Mouse (Mus musculus): ENCODE measurements around the gene Dis3l2. TPM values are rescaled to one million over a fixed set of nuclear protein-coding genes. Genes with fewer than 3 reads are reported as not detected.

Gene Dis3l2
- 15.8 TPM for polyA plus RNA-seq (2015; fragmentation: Illumina TruSeq; extraction: RNeasy Lipid Tissue Mini Kit (QIAGEN cat#74804); ENCODE audit: low read depth, low replicate concordance)

DNA sequence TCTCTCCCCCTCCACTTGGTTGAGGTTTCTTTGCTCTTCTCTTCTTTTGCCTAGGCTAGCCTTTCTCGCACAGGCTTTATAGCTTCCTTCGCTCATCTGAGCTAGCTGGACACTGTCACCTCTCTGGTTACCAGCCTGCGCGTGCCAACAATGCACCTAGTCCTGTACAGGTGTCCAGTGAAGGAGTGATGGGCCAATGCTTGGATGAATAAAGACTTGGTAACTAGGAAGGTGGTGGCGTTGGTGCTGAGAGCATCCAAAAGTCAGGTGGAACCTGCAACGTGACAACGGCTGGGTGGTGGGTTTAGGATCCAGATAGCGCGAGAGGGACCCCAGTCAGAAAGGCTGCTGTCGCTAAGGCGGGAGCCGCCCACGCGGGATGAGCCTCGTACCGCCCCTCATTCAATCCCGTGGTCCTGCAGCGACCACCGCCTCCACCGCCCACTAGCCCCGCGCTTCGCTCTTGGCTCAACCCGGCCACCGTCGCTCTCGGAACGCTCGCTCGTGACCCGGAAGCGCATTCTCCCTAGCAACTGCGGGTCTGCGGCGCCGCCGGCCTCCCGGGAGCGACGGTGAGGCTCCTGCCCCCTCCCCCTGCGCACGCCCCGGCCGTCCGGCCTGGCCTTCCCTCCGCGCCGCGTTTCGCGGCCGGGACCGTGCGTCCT is at the start of gene Dis3l2:
Gene Dis3l2, plus strand, starts transcription at position 509 of the 665 bp plus-strand sequence.

DNA sequence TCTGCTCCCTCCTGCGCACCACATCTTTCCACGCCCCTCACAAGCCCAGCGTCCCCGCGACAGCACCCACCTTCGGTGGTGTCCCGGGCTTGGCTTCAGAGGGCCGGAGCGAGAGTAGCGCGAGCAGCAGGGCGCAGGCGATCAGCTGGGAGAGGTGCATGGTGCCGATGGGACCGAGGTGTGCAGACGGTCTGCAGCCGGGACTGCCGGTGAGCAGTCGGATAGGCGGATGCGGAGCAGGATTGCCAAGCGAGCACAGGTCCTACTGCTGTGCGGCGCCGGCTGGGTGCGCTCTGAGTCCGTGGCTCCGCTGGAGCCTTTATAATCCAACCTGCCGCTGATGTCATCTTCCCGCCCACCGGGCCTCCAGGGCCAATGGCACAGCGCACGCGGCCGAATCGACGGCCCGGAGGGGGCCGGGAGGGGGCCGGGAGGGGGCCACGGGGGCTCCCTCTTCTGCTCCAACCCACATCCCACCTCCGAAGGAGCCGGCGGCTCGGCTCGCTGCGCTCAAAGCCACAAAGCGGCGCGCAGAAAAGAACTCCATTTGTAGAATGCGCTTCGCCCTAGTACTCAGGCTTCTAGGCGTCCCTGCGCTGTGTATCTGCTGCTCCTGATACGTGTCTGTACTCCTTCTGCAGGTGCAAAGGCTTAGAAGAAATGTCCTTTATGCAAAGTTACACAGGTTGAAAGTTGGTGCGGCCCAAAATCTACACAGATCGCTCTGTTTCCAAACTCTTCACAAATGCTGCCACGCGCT is 33.1 kb upstream of the Dis3l2 start, which contains the start of gene Nppc:
Gene Nppc, minus strand, starts transcription at position 293 of the 760 bp plus-strand sequence.

DNA sequence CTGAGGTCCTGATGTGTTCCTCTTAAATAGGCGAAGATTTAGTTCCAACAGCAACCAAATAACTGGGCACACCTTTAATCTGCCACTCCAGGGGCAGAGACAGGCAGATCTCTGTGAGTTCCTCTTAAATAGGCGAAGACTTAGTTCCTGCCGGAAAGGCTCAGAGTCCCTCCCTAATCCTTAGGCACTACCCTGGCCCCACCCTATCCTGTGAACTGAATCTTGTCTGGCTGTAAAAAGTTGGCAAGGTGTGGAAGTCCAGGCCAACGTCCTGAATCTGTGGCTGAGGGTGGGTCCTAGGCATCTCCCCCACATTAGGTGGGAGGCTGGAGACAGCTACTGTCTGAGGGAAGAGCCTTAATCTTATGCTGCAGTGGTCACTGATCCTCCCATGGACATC is 386.2 kb downstream of the Dis3l2 start, which contains the start of gene Alppl2:
Gene Alppl2, minus strand, starts transcription at position 101 of the 400 bp plus-strand sequence.

Other genes starting within 250 kb of the Dis3l2 start
- 686 TPM for gene Ptma, start 177.1 kb upstream of the Dis3l2 start, polyA plus RNA-seq (2015; fragmentation: Illumina TruSeq; extraction: RNeasy Lipid Tissue Mini Kit (QIAGEN cat#74804); ENCODE audit: low read depth, low replicate concordance)
- 81.4 TPM for gene Pde6d, start 121.2 kb upstream of the Dis3l2 start, polyA plus RNA-seq (2015; fragmentation: Illumina TruSeq; extraction: RNeasy Lipid Tissue Mini Kit (QIAGEN cat#74804); ENCODE audit: low read depth, low replicate concordance)
- 21.0 TPM for gene Cops7b, start 120.9 kb upstream of the Dis3l2 start, polyA plus RNA-seq (2015; fragmentation: Illumina TruSeq; extraction: RNeasy Lipid Tissue Mini Kit (QIAGEN cat#74804); ENCODE audit: low read depth, low replicate concordance)
- 6.6 TPM for gene Nppc, start 33.2 kb upstream of the Dis3l2 start, polyA plus RNA-seq (2015; fragmentation: Illumina TruSeq; extraction: RNeasy Lipid Tissue Mini Kit (QIAGEN cat#74804); ENCODE audit: low read depth, low replicate concordance)

Data from brain, adult 10 weeks (tissue).